Mouse (Mus musculus) gastrocnemius, postnatal 10 days (tissue): ENCODE measurements around the gene Krt76. TPM values are rescaled to one million over a fixed set of nuclear protein-coding genes. Genes with fewer than 3 reads are reported as not detected.

Experiments used
- DNase-seq: peaks from one replicate; pipeline ENCODE4 v3.0.0; 2021; ENCODE audit warnings: mixed read lengths
- microRNA-seq, 2 experiments: library from miRNA; unstranded; fragments of <30 nt; microRNA quantifications; one replicate each; pipeline ENCODE4 v1.2.0; 2021
- total RNA-seq, 2 experiments: library from RNA; stranded (reverse); gene quantifications; 2 replicates each; pipeline ENCODE4 v1.2.3; 2021

Krt76 gene
- total RNA-seq, 2 experiments from 2014 or later, result not detected

GRCm38 (mm10) chr15:101860421-101861130 is 32.1 kb downstream of the Krt76 start:
- no peak for DNase-seq

- DNase-seq, result peak; percentile 28
Observed at GRCm38 (mm10) chr15:101859735-101860170, 33.0 kb downstream of the Krt76 start.

- DNase-seq, result no peak
Observed at GRCm38 (mm10) chr15:101858673-101859425, 33.9 kb downstream of the Krt76 start.

GRCm38 (mm10) chr15:101856696-101857095 is 36.0 kb downstream of the Krt76 start:
- DNase-seq, result no peak

- no peak for DNase-seq
Observed at GRCm38 (mm10) chr15:101855732-101856131, 37.0 kb downstream of the Krt76 start.

- no peak for DNase-seq
Observed at GRCm38 (mm10) chr15:101854294-101854693, 38.4 kb downstream of the Krt76 start.

- no peak for DNase-seq
Observed at GRCm38 (mm10) chr15:101852571-101852970, 40.1 kb downstream of the Krt76 start.

- DNase-seq, result no peak
Observed at GRCm38 (mm10) chr15:101850694-101851093, 42.0 kb downstream of the Krt76 start, which contains the start of gene Krt1. Krt1 (minus strand) TSS chr15:101850794.

GRCm38 (mm10) chr15:101845971-101846403 is 46.7 kb downstream of the Krt76 start:
- DNase-seq, result peak; percentile 41

- DNase-seq, result no peak
Observed at GRCm38 (mm10) chr15:101843192-101843591, 49.5 kb downstream of the Krt76 start.

- no peak for DNase-seq
Observed at GRCm38 (mm10) chr15:101834784-101835328, 57.9 kb downstream of the Krt76 start.

Small RNA genes within 50 kb of the gene (microRNA-seq; reads per million reads assigned to microRNA genes)
- gene Gm44356, result 0 reads per million in 2 experiments

Other genes with a start within 250 kb of the Krt76 start
- not detected for gene Gm5478, start 245.5 kb downstream of the Krt76 start, total RNA-seq
- not detected for gene Krt6b, start 212.6 kb downstream of the Krt76 start, total RNA-seq
- not detected for gene Krt6a, start 198.6 kb downstream of the Krt76 start, total RNA-seq
- not detected for gene Krt5, start 180.0 kb downstream of the Krt76 start, total RNA-seq
- under 1 TPM; 0.18 to 0.28 TPM for gene Krt71, start 149.8 kb downstream of the Krt76 start, total RNA-seq
- gene Krt72, start 106.5 kb downstream of the Krt76 start, total RNA-seq, result not detected
- gene Krt73, start 90.6 kb downstream of the Krt76 start, total RNA-seq, result not detected
- not detected for gene Krt2, start 74.8 kb downstream of the Krt76 start, total RNA-seq
- not detected for gene Krt1, start 42.1 kb downstream of the Krt76 start, total RNA-seq
- gene Krt77, start 23.2 kb downstream of the Krt76 start, total RNA-seq, result not detected
- under 1 TPM in 1 of 2 experiments, not detected in 1; 0.21 TPM for gene Krt4, start 31.8 kb upstream of the Krt76 start, total RNA-seq
- gene Krt79, start 47.4 kb upstream of the Krt76 start, total RNA-seq, result not detected
- gene Krt78, start 61.4 kb upstream of the Krt76 start, total RNA-seq, result not detected
- 1 to 10 TPM; 1.4 to 1.7 TPM for gene Krt8, start 111.6 kb upstream of the Krt76 start, total RNA-seq
- gene Krt18, start 135.3 kb upstream of the Krt76 start, total RNA-seq, result 1 to 10 TPM; 1.5 to 2.5 TPM
- gene Eif4b, start 180.9 kb upstream of the Krt76 start, total RNA-seq, result 100 to 1,000 TPM; 151 to 152 TPM
- 10 to 100 TPM; 38.8 to 41.9 TPM for gene Tns2, start 207.5 kb upstream of the Krt76 start, total RNA-seq
- gene Spryd3, start 243.3 kb upstream of the Krt76 start, total RNA-seq, result 10 to 100 TPM; 14.2 to 14.8 TPM